Mouse (Mus musculus): ENCODE results near the gene Ctnna3. TPM values are rescaled to one million over a fixed set of nuclear protein-coding genes. Genes with fewer than 3 reads are reported as not detected.

Ctnna3 gene
- polyA plus RNA-seq, 1 experiment = not detected

DNA sequence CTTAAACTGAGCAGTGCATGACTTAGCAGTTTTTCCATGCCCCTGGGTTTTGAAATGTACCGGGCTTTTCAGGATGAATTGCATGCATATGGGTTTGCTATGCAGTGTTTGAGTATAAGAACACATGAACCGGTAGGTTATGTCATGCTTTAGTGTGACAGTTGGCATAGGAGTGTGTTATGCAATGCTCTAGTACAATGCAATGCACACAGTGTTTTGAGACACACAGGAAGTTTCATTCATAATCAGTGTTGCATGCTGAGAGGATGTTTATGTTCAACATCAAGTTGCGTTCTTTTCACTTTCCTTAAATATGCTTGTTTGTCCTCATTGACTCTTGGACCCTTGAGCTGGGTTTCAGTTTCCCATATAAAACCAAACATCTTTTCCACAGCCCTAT, 758.1 kb downstream of the Ctnna3 start:
- TF ChIP-seq GATA1 (IDR thresholded peaks at IDR 0.05; ENCODE audit: low read length) = no peak

DNA sequence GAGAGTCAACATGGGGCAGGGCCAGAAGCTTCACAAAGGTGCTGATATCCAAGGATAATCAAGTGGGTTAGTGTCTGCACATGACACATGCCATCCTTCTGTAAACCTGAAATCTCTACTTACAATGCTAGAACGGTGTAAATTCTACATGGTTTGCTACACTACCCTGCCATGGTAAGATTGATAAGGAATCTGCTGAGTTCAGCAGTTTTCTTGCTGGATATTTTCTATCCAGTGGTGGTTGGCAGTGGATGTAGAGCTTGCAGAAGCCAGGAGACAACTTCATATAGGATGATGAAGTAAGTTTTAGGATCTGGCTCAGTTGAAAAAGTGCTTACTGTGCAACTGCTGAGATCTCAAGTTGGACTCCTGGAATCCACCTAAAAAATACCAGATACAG, 767.7 kb downstream of the Ctnna3 start:
- TF ChIP-seq GATA1 (IDR thresholded peaks at IDR 0.05; ENCODE audit: low read length) = no peak

DNA sequence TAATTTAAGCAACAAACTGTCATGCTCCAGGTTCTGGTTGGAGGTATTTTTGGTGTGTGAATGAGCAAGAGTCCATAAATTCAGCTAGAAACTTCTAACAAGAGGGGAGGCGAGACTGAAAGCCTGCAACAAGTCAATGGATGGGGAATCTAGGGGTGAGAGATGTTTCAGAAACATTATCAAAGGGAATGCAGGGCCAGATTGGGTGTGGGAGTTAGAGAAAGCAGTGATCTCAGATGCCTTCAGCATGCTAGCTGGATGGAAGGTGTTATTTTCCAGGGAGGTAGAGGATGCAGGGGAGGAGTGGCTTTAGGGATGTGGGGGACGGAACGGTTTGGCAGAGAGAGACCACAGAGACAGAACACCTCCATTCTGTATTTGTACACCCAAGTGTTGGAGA, 785.7 kb downstream of the Ctnna3 start:
- no peak for TF ChIP-seq GATA1 (IDR thresholded peaks at IDR 0.05; ENCODE audit: low read length)

DNA sequence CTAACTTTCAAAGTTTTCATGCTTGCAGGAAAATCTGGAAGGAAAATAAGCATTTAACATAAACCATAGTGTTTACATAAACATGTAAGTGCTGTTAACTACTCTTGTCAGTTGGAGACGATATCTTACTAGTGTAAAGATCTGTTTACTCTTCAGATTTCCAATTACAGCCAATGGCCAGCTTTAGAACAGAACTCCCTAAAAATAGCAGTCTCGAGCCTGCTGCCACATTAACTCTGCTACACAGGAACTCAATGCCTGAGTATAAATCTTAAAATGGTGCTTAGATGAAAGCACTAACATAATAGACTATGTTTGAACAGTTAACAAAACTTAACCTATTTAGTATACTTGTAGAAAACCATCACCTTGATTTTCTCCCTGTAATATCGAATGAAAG, 793.1 kb downstream of the Ctnna3 start:
- no peak for TF ChIP-seq GATA1 (IDR thresholded peaks at IDR 0.05; ENCODE audit: low read length)

DNA sequence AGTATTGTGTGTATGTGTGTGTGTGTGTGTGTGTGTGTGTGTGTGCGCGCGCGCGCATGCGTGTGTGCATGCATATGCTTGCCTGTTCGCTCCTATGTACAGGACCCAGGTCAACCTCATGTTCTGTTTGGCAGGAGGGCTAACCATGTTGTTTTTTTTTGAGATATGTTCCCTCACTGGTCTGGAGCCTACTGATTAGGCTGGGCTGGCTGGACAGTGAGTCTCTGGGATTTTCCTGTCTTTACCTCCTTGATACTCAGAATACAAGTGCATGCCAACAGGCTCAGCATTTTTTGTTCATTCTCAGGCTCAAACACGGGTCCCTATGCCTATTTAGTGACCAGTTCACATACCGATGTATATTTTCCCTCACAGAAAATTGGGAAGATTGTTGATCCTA, 794.1 kb downstream of the Ctnna3 start:
- TF ChIP-seq GATA1 (IDR thresholded peaks at IDR 0.05; ENCODE audit: low read length) = no peak

DNA sequence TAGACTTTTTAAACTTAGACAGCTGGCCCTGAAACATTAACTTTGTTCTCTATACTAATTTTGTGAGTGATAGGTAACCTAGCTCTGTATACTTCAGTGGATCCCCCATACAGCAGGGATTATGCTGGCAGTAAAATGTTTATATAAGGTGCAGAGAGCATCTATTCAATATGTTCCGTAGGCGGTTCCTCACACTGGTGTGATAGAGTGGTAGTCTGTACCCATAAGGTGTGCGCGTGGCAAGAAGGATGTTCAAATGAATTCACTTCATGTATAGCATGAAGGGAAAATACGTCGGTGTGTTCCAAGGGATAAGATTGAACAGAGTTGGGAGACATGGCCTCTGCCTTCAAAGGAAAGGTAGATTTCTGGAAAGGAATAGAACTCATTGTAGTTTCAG, 794.5 kb downstream of the Ctnna3 start:
- TF ChIP-seq GATA1 (IDR thresholded peaks at IDR 0.05; ENCODE audit: low read length) = no peak

DNA sequence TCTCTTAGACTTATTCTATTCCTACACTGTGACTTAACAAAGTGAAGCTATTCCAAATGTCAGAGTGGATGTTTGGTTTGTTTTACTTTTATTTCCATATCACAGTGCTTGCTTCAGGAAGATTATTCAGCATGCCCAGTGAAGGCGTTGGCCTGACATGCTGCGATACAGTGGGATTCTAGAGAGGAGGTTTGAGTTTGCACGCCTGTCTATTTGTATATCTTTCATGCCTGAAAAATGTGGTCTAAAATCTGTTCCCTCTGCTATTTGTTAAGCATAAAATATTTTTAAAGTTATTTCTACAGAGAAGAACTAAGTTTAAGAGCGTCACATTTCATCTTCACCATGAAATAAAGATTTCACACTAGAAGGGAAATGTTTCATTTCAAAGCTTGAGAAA, 813.5 kb downstream of the Ctnna3 start:
- TF ChIP-seq GATA1 (IDR thresholded peaks at IDR 0.05; ENCODE audit: low read length) = no peak

DNA sequence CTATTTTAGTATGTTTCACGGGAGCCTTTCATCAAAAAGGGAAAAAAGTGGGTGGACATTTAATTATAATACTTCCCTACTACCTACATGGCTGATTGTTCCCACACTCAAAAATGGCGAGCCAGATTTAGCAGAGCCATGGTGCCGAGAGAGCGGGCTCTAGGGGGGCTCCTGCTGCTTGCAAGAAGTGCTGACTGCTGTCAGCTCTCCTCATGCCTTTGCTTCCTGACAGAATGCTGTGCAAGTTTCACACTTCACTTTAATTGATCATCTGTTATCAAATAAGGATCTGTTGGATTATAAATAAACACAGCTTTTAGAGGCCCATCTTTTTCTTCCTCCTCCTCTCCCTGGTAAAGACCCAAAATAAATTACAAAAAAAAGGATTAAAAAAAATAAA, 838.3 kb downstream of the Ctnna3 start:
- no peak for TF ChIP-seq GATA1 (IDR thresholded peaks at IDR 0.05; ENCODE audit: low read length)

DNA sequence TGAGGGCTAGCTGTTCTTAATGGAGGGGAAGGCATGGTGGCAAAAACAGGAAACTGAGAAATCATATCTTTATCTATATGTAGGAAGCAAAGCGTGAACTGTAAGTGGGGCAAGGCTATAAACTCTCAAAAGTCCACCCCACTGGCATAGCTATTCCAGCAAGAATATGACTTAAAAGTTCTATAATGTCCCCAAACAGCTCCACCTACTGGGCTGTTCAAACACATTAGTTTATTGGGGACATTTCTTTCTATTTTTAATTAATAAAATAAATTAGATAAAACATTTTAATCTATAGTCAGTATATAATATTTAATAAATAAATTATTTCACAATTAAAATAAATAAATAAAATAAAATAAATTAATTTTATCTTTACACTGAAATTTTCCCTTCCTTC, 845.2 kb downstream of the Ctnna3 start:
- TF ChIP-seq GATA1 (IDR thresholded peaks at IDR 0.05; ENCODE audit: low read length) = no peak

DNA sequence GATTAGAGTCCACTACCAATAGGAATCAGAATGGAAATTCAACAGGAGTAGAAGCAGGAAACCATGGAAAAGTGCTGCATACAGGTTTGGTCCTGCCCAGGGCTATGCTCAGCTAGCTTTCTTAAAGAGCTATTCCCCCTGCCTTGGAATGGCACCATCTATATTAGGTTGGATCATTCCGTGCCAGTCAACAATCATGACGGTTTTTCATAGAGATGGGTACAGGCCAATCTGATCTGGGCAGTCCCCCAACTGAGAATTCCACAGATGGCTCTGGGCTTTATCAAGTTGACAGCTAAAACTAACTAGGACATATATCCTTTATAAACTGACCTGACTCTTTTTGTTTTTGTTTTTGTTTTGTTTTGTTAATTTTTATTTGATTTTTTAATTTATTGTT, 848.9 kb downstream of the Ctnna3 start:
- TF ChIP-seq GATA1 (IDR thresholded peaks at IDR 0.05; ENCODE audit: low read length) = no peak

DNA sequence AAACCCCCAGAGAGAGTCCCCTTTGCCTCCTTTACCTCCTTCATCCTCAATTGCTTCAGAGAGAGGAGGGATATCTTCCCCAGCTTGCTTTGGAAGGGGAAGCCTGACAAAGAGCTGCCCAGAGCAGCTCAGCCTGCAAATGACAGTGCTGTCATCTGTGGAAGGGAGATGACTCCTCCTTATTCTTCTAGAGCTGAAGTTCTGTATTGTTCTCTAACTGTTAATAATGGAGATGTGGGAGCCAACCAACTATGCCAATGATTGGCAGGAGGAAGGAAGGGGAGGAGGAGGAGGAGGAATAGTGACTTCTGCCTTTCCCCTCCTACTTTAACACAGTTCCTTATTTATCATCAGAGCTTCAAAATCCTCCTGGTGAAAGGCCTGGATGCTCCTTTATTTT, 875.9 kb downstream of the Ctnna3 start:
- TF ChIP-seq GATA1 (IDR thresholded peaks at IDR 0.05; ENCODE audit: low read length) = no peak

DNA sequence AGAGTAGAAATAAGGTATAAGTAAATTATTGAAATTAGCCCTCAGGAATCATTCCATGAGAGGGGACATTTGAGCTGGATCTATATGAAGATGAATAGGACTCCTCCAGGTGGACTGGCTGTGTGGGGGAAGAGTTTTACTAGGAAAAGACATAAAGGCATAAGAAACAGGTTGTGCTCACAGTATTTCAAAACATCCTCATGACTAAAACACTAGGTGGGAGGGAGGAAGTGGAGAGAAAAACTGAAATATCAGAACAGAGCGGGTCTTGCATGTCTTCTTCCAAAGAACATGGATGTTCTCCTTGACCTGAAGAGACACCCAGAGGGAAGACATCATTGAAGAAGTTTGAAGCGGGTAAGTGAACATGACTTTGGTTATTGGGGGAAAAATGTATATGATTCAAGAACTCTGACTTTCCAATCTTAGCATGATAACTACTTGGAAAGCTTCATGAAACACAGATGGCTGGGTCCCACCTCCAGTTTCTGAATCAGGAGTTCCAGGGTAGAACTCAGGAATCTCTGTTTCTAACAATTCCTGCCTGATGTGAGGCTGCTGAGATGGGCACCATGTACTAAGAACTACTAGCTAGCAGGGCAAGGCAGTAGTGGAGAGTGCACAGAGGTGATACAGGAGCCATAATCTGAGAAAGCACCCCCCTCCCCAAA, 881.9 kb downstream of the Ctnna3 start:
- TF ChIP-seq GATA1 (IDR thresholded peaks at IDR 0.05; ENCODE audit: low read length) = no peak

DNA sequence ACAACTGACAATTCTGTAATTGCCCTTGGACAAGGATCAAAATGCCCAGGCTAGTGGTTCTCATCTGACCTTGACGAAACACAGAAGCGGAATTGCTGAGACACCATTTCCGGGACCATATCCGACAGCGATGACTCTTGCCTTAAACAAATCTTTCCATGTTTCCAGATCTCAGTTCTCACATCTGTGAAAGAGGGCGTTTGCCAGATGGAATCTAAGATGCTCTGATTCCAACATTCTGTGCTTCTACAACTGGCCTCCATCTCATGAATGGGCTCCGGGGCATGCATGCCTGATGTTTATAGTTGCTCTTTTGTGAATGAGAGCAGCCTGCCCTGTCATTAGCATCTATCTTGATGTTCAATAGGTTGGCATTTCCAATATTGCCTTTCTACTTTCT, 890.4 kb downstream of the Ctnna3 start:
- TF ChIP-seq GATA1 (IDR thresholded peaks at IDR 0.05; ENCODE audit: low read length) = no peak

DNA sequence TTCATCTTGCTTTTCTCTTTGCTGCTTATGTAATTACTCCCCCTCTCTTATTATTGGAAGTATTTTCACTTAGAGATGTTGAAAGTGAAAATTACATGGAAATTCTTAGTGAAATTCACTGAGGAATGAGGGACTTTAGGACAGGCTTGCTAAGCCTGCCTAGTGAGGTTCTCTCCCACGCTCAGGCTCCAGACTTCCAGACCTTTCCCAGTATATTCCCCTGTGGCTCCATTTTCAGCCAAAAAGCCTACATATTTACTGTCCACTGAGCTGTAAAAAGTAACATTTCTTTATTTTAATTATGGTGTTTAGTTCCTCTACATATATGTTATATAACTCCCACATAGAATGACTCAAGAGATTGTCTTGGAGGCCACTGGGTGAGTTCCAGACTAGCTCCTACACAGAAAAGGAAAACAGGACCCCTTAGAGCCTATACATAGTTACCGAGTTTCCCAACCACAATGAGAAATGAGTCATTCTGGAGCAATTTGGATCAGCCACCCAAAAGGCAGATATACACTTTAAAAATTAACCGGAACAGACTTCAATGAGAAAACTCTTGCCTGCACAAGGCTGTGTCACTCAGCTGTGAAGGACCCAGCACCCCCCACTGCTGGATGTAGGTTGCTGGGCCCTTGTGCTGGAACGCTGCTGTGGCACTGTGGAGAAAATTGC, 912.9 kb downstream of the Ctnna3 start:
- no peak for TF ChIP-seq GATA1 (IDR thresholded peaks at IDR 0.05; ENCODE audit: low read length)

DNA sequence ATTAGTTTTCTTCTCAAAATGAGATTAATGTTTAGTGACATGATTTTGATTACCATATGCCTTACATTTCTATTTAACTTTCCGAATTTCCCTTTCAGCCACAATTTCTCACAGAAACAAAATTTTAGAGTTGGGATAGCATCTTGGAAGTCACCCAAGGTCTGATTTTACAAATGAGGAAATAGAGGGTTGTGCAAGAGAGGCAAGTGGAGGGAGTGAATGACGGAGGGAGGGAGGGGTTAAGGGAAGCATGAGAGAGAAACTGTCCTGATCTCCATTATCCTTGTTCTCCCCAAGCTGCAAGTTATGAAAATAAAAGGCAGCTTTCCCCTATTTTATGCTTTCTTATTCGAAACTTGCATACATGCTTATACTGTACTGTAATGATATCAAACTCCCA, 943.4 kb downstream of the Ctnna3 start:
- TF ChIP-seq GATA1 (IDR thresholded peaks at IDR 0.05; ENCODE audit: low read length) = no peak

DNA sequence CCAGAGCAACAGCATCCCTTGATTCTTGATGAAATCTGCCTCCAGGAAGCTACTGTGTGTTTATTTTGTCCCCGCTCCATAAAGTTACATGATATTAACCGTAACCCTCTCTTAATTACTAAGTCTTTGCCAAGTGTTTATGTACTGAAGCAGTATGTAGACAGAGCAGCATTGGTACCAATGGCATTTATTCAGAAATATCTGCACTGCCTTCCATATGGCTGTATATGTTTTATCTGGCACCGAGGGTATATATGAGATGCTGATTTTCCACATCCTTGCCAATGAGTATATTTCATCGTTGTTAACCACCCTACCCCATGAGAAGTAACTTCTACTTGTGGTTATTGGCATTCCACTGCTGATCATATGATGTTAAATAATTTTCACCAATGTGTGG, 947.9 kb downstream of the Ctnna3 start:
- TF ChIP-seq GATA1 (IDR thresholded peaks at IDR 0.05; ENCODE audit: low read length) = no peak

DNA sequence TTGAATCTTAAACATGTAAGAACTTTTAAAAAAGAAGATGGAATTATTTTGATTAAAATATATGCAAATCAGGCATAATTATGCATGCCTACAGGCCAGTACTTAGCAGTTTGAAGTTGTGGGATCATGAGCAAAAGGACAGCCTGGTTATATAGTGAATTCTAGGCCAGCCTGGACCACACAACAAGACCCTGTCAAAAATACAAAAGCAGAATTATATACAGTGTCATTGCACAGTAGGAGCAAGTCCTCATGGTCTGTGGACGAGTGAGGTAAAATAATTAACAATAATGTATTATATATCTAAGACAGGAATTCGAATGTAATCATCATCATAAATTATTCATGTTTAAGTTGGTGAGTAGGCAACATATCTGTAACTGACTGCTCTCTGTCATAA, 966.7 kb downstream of the Ctnna3 start:
- no peak for TF ChIP-seq GATA1 (IDR thresholded peaks at IDR 0.05; ENCODE audit: low read length)

All from G1E-ER4 (cell line).